Mouse (Mus musculus) layer of hippocampus, adult 9-11 months (tissue): ENCODE data around the gene Olfr17.
"Not testable (repeated sequence)": the region's sequence is repeated elsewhere in the genome, so short reads cannot be mapped to it uniquely, and the experiment has no call there.

Source experiments
- DNase-seq: peaks from one replicate; pipeline ENCODE4 v3.0.0; 2022

The Olfr17 gene

DNA sequence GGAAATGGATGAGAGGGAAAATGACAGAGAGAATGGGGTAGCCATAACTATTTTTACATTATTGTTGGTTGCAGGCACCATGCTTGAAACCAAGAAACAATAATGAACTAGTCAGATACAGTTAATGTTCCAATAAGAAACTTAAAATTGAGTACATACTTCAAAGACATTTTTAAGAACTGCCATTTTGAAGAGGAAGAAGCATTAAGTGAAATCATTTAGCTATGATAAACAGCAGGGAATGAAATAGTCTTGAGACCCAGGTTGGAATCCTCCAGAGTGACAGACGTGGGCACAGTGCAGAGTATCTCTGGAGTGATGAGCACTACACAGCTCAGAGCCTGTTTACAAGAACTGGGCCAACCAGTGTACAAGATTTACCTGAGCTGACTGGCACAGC lies at the start of gene Olfr17:
Gene Olfr17 (plus strand): TSS at position 301 of the 400 bp plus-strand sequence.
- no peak for DNase-seq

DNA sequence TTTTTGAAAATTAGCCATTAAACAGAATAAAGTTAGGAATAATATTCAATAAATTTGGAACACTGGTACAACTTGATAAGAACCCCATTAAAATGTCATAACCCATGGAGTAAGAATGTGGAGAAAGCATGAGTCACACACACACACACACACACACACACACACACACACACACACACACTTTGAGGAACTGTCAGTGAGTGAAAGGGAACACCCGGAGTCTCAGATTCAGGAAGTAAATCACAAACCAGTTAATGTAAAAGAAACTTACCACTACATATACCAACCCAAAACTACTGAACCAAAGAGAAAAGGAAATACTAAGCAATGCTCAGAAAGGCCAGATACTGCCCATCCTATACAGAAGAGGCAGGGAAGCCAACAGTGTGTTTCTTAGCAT lies 48.6 kb upstream of the Olfr17 start:
- DNase-seq, result no peak

DNA sequence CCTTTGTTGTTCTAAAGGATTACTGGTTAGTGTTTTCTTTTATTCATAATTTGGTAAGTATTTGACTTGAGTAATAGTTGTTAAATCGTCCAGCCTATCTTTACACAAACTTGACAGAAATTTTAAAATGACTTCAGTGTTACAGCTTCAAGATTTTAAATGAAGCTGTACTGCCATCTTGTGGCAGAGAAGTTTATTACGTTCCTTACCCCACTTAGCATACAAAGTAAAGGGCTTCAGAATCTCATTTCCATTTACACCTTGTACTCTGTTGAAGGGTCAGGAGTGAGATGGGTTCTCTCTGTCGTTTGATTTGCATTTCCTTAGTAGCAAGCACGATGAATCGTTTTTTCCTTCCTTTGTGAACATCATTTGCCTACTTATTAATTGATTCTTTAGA lies 47.2 kb upstream of the Olfr17 start:
- peak; percentile 4 for DNase-seq

DNA sequence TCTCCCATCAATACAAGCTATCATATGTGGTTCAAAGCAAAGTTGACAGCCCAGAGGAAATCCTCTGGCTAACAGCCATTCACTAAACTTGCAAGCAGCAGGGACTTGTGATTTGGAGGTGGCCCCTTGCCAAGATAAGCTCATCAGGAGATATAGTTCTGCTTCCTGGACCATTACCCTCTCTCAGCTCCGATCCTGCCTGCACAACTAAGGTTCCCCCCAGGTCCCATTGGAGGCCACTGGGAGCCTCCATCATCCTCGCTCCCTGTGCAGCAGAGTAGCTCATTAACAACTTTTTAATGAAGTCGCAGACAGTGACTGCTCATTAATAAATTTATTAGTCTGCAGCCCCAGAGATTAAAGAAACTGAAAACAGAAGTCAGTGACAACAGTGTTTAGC lies 45.4 kb upstream of the Olfr17 start:
- DNase-seq, result no peak

DNA sequence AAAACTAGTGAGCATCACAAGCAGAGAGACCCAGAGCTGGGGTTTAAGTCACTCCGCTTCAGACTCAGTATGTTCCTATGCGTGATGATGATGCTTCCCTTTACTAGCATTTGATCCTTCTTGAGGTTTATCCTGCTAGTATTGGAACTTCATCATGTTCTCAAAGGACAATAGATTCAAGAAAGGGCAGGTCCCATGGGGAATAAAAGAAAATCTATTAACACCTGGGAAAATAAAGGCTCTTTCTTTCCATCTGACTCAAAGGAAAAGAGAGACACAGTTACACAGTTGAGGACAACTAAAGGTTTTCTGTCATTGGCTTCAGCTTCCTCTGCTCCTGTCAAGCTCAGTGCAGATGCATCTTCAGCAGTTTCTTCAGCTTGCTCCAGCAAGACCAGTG lies 22.3 kb upstream of the Olfr17 start, which contains the start of gene Olfr714:
Gene Olfr714 (plus strand): TSS at position 301 of the 400 bp plus-strand sequence.
- no peak for DNase-seq

DNA sequence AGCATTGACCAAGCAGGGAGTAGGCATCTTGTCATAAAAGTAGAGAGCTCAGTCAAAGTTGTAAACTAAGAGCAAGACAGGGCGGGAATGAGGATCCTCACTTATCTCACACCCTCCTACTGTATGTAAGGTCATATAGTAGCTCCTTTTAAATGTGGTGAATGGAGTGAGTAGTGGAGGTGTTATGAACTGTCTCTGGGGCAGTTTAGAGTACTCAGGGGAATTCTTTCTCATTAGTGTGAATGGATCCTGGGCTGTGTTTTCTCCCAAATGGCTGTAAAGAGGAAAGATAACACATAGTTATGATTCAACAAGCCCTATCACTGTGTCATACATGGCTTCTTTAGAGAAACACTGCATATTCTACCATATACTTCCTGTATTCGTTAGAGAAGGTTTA lies 17.2 kb downstream of the Olfr17 start, which contains the start of gene Olfr715b:
Gene Olfr715b (minus strand): TSS at position 101 of the 400 bp plus-strand sequence.
- not testable (repeated sequence) for DNase-seq

DNA sequence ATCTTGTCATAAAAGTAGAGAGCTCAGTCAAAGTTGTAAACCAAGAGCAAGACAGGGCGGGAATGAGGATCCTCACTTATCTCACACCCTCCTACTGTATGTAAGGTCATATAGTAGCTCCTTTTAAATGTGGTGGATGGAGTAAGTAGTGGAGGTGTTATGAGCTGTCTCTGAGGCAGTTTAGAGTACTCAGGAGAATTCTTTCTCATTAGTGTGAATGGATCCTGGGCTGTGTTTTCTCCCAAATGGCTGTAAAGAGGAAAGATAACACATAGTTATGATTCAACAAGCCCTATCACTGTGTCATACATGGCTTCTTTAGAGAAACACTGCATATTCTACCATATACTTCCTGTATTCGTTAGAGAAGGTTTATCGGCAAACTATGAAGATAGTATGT lies 38.0 kb downstream of the Olfr17 start, which contains the start of gene Olfr715:
Gene Olfr715 (minus strand): TSS at position 101 of the 400 bp plus-strand sequence.
- DNase-seq, result not testable (repeated sequence)

DNA sequence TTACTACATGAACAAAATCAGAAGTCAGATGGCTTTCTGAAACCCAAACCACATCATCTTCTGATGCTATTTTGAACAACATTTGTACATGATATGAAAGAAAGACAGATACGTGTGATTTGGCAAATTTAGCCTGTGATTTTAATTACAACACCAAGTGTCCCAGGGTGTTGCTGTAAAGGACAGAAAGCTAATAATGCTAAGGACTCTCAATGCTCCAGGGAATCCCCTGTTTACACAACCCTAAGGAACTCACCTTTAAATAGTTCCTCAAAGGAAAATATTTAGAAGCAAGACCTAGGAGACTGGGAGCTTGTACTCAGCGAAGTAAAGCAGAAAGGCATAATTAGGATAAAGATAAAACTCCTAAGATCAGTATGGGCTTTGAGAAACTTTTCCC lies 45.0 kb downstream of the Olfr17 start, which contains the start of gene Olfr716:
Gene Olfr716 (plus strand): TSS at position 301 of the 400 bp plus-strand sequence.
- DNase-seq, result not testable (repeated sequence)
